Mouse (Mus musculus): ENCODE measurements around the gene Ergic1.

DNA sequence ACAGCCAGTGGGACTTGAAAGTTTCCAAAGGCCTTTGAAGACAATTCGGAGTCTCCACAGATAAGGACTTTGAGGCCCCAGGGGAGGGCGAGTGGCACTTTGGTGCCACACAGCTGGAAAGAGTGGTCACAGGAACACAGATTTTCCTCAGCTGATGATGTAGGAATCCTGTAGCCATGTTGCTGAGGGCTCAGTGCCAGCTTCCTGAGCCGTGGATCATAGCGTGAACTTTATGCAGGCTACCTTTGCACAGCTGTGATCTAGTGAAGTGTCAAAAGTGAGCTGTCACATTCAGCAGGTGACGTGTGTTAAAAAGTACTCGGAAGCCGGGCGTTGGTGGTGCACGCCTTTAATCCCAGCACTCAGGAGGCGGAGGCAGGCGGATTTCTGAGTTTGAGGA lies 16.0 kb downstream of the Ergic1 start:
- no peak for TF ChIP-seq CTCF (IDR thresholded peaks at IDR 0.05; ENCODE audit: low read depth)
- no peak for TF ChIP-seq EP300 (IDR thresholded peaks at IDR 0.05; ENCODE audit: low read depth)
